Mouse (Mus musculus) hindbrain, embryonic 11.5 days (tissue): ENCODE results near the gene Gm48551. TPM values are rescaled to one million over a fixed set of nuclear protein-coding genes. Genes with fewer than 3 reads are reported as not detected.

Source experiments
- ATAC-seq: fragments of 200-750 bp; cut with Nextera tagmentation; 2 replicates; pipeline ENCODE4 v1.8.0; 2017; ENCODE audit warnings: mild to moderate bottlenecking, moderate TSS enrichment, moderate library complexity; ENCODE audit not compliant: low FRiP score
- DNase-seq: peaks from one replicate; pipeline ENCODE4 v3.0.0-alpha.2; 2015; ENCODE audit warnings: low spot score
- H3K27ac ChIP-seq: fragments of 300-500 bp; sonication (generic); 2 replicates; pipeline ENCODE4 v1.5.1; 2014; ENCODE audit warnings: mild to moderate bottlenecking, low read depth, low read length
- H3K27me3 ChIP-seq: fragments of 300-500 bp; sonication (generic); 2 replicates; pipeline ENCODE4 v1.6.1; 2014; ENCODE audit warnings: mild to moderate bottlenecking, low read length, moderate library complexity, mixed read lengths; ENCODE audit not compliant: control insufficient read depth, insufficient read depth
- H3K36me3 ChIP-seq: fragments of 300-500 bp; sonication (generic); 2 replicates; pipeline ENCODE4 v1.6.1; 2014; ENCODE audit warnings: mild to moderate bottlenecking, low read length, moderate library complexity, mixed read lengths; ENCODE audit not compliant: control insufficient read depth, insufficient read depth
- H3K4me1 ChIP-seq: fragments of 300-500 bp; sonication (generic); replicated peaks from 2 replicates; pipeline ENCODE4 v1.6.1; 2014; ENCODE audit warnings: low read length, mixed read lengths; ENCODE audit not compliant: control insufficient read depth, insufficient read depth
- H3K4me2 ChIP-seq: fragments of 300-500 bp; sonication (generic); replicated peaks from 2 replicates; pipeline ENCODE4 v1.6.1; 2014; ENCODE audit warnings: mild to moderate bottlenecking, low read depth, low read length
- H3K4me3 ChIP-seq: fragments of 300-500 bp; sonication (generic); 2 replicates; pipeline ENCODE4 v1.5.1; 2014; ENCODE audit warnings: low read depth, low read length
- H3K9ac ChIP-seq: fragments of 300-500 bp; sonication (generic); 2 replicates; pipeline ENCODE4 v1.6.1; 2014; ENCODE audit warnings: low read depth, low read length
- H3K9me3 ChIP-seq: fragments of 300-500 bp; sonication (generic); 2 replicates; pipeline ENCODE4 v1.6.1; 2016; ENCODE audit warnings: low read length; ENCODE audit not compliant: control insufficient read depth
- WGBS: fragments of 180-500 bp; shearing (Covaris S2); extraction: QIAGEN DNeasy Blood & Tissue Kit; methylation state at CpG from one replicate; pipeline ENCODE4 v1.1.7; 2014; 5-methylcytosine and 5-hydroxymethylcytosine counted together
- polyA plus RNA-seq: library from polyadenylated mRNA; unstranded; fragments of >200 nt; fragmentation: Nextera tagmentation; extraction: Ambion mirVana; gene quantifications from 2 replicates; pipeline ENCODE4 v1.2.1, GENCODE M21; 2014

The Gm48551 gene
- polyA plus RNA-seq, 1 experiment from 2014 or later: 2.2 TPM

DNA sequence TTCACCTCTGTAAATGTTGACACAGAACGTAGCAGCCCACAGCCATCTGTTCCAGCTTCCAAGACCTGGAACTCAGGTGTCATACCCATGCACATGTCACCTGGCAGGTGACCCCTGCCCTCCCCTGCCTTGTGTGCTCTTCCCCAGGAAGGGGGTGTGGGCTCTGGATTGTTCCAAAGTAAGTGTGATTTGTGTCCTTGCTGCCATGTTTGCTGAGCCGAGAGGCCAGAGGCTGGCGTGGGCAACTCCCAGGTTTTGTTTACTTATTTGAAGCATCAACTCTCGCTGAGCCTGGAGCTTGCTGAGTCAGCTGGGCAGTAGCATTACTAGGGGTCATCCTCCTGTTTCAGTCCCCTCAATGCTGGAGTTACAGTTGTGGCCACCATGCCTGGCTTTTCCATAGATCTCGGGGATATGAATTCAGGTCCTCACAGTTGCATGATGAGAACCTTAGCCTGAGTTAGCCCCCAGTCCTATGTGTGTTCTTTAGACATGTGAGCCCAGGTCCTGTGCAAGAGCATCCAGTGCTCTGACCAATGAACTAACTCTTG lies 4.3 kb downstream of the Gm48551 start, which contains the start of gene Gm48552:
Gene Gm48552 (plus strand): TSS at position 501 of the 551 bp plus-strand sequence.
- Histone ChIP-seq H3K9ac (no peak within 1 kb of the TSS), H3K36me3 (peaks cover 4% of the 10 kb centered on the region; the same call in 1 of the 2 replicates)
- WGBS: 90% methylated on average over 5 of the region's 5 CpGs

DNA sequence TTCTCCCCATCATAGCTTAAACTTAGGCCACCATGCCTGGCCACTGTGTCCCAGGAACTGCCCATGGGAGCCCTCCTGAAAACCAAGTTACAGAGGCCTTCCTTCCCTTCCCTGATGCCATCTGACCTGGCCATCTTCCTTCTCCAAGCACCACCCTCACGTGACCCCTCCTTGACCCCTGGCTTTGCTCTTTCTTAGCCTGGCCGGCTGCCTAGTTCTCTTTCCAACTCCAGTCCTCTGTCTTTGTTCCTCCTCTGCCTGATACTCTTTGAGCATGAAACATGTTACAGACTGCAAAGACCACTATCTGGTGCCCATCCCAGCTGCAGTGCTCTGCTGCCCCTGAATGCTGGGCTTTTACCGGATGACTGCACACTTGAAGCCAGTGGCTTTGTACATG lies 5.1 kb downstream of the Gm48551 start:
- Histone ChIP-seq H3K9me3 (no peaks in the 10 kb centered on the region), H3K27me3 (no peaks in the 10 kb centered on the region), H3K4me3 (no peak overlapping the region), H3K4me2 (no peak overlapping the region), H3K4me1 (peaks cover 10% of the 10 kb centered on the region; the same call in 1 of the 2 replicates), H3K27ac (no peak overlapping the region), H3K36me3 (peaks cover 4% of the 10 kb centered on the region; the same call in 1 of the 2 replicates), H3K9ac (no peak overlapping the region)
- DNase-seq (no peak), ATAC-seq (no peak)
- 42% methylated on average over 3 of the region's 3 CpGs for WGBS

More for the DNA sequence above, 4.3 kb downstream of the Gm48551 start, which contains the start of gene Gm48552:
- Histone ChIP-seq H3K4me2 (no peak within 1 kb of the TSS), H3K27ac (no peak within 1 kb of the TSS), H3K4me3 (no peak within 1 kb of the TSS), H3K27me3 (no peaks in the 10 kb centered on the region), H3K9me3 (no peaks in the 10 kb centered on the region), H3K4me1 (peaks cover 10% of the 10 kb centered on the region; the same call in 1 of the 2 replicates)
- DNase-seq (no peak), ATAC-seq (no peak)

DNA sequence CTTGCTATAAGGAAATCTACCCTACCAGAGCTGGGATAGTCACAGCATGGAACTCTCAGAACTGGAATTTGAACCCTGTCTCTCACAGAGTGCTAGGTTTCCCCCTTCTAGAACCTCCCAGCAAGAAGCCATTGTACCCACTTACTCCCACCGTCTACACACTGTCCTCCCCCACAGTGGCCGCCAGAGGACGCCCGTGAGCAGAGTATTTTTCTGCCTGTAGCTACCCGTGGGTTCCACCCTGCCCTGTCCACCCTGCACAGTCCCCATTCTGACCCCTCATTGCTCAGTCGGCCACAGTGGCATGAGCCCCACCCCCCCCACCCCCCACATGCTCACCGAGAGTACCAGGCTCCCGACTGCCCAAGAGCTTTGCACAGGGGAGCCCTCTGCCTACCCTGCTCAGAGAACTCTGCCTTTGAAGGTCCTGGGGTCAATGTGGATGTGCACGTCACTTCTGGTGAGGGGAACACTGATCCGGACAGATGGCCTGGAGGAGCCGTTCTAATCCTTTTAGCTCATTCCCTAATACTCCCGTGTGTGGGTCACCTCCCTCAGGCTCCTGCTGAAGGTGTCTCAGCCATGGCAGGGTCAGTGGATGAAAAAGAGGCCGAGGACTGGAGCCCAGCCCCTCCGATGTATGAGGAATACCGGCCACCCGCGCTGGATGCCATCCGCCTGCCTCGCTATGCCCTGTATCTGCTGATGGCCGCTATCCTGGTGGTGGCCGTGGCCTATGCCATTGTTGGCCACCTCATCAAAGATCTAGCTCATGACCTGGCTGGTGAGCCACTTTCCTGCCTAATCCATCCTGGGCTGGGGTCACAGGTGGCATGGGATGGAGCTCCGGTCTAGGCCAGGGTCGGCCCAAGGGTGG lies 5.8 kb downstream of the Gm48551 start:
- DNase-seq: peak; percentile 81
- peaks cover 4% of the 10 kb centered on the region; the same call in 1 of the 2 replicates for H3K36me3 ChIP-seq
- WGBS: 62% methylated on average over 23 of the region's 23 CpGs
- no peak overlapping the region for H3K4me3 ChIP-seq
- H3K9ac ChIP-seq: no peak overlapping the region
- H3K4me2 ChIP-seq: no peak overlapping the region
- no peaks in the 10 kb centered on the region for H3K9me3 ChIP-seq
- H3K27ac ChIP-seq: no peak overlapping the region
- peak; percentile 31; the same call in 1 of the 2 replicates for ATAC-seq
- H3K4me1 ChIP-seq: peaks cover 7% of the 10 kb centered on the region; the same call in 1 of the 2 replicates
- no peaks in the 10 kb centered on the region for H3K27me3 ChIP-seq

GRCm38 (mm10) chr10:81390678-81390965 lies 6.4 kb downstream of the Gm48551 start:
- peaks cover 2% of the 10 kb centered on the region; the same call in 1 of the 2 replicates for H3K4me1 ChIP-seq
- no peaks in the 10 kb centered on the region for H3K27me3 ChIP-seq
- no peak overlapping the region for H3K27ac ChIP-seq
- no peak overlapping the region for H3K4me3 ChIP-seq
- no peak overlapping the region for H3K9ac ChIP-seq
- 92% methylated on average over 13 of the region's 13 CpGs for WGBS
- no peak for ATAC-seq
- H3K4me2 ChIP-seq: no peak overlapping the region
- DNase-seq: no peak
- no peaks in the 10 kb centered on the region for H3K9me3 ChIP-seq
- peaks cover 4% of the 10 kb centered on the region; the same call in 1 of the 2 replicates for H3K36me3 ChIP-seq

- H3K27ac ChIP-seq: no peak overlapping the region
- no peaks in the 10 kb centered on the region for H3K27me3 ChIP-seq
- H3K4me2 ChIP-seq: no peak overlapping the region
- WGBS: 84% methylated on average over 6 of the region's 6 CpGs
- no peak overlapping the region for H3K4me3 ChIP-seq
- no peak overlapping the region for H3K9ac ChIP-seq
- ATAC-seq: no peak
- DNase-seq: no peak
- H3K4me1 ChIP-seq: peaks cover 2% of the 10 kb centered on the region; the same call in 1 of the 2 replicates
- H3K36me3 ChIP-seq: peaks cover 3% of the 10 kb centered on the region; the same call in 1 of the 2 replicates
- no peaks in the 10 kb centered on the region for H3K9me3 ChIP-seq
Measured at GRCm38 (mm10) chr10:81392270-81392669, 8.0 kb downstream of the Gm48551 start.

DNA sequence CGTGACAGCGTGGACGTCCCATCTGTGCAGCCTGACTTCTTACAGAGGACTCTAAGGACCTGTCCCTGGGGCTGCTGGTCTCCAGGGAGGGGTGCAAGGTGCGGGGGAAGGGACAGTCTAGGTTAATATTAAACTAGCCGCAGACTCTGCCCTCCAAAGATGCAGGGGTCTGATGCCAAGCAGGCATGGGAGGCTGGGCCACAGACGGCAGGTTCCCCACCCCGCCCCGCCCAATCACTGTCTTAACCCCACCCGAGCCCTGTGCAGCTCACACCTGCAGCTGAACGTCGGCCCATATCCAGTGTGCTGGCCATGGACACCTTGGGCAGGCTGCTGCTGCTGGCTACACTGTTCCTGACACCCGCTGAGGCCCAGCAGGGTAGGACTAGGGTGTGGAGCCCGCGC lies 8.5 kb downstream of the Gm48551 start, which contains the start of gene Smim24:
Gene Smim24 (plus strand): TSS at position 271 of the 405 bp plus-strand sequence.
- WGBS: 69% methylated on average over 14 of the region's 14 CpGs
- H3K4me3 ChIP-seq: no peak within 1 kb of the TSS
- DNase-seq (no peak), ATAC-seq (no peak)
- H3K9ac ChIP-seq: no peak within 1 kb of the TSS
- H3K27ac ChIP-seq: peak within 1 kb of the TSS; percentile 27; the same call in 1 of the 2 replicates
- peaks cover 3% of the 10 kb centered on the region; the same call in 1 of the 2 replicates for H3K27me3 ChIP-seq
- H3K9me3 ChIP-seq: no peaks in the 10 kb centered on the region
- peaks cover 2% of the 10 kb centered on the region; the same call in 1 of the 2 replicates for H3K4me1 ChIP-seq
- H3K4me2 ChIP-seq: peak within 1 kb of the TSS; percentile 21
- H3K36me3 ChIP-seq: no peaks in the 10 kb centered on the region

- ATAC-seq: no peak
- Histone ChIP-seq H3K9ac (no peak overlapping the region), H3K4me3 (no peak overlapping the region), H3K4me1 (peaks cover 2% of the 10 kb centered on the region; the same call in 1 of the 2 replicates), H3K27me3 (peaks cover 3% of the 10 kb centered on the region; the same call in 1 of the 2 replicates), H3K4me2 (peak overlapping the region; percentile 21), H3K27ac (peak overlapping the region; percentile 27; the same call in 1 of the 2 replicates), H3K36me3 (no peaks in the 10 kb centered on the region), H3K9me3 (no peaks in the 10 kb centered on the region)
- DNase-seq: peak; percentile 57
- 7% methylated on average over 19 of the region's 19 CpGs for WGBS
Measured at GRCm38 (mm10) chr10:81393456-81394063, 9.3 kb downstream of the Gm48551 start.

DNA sequence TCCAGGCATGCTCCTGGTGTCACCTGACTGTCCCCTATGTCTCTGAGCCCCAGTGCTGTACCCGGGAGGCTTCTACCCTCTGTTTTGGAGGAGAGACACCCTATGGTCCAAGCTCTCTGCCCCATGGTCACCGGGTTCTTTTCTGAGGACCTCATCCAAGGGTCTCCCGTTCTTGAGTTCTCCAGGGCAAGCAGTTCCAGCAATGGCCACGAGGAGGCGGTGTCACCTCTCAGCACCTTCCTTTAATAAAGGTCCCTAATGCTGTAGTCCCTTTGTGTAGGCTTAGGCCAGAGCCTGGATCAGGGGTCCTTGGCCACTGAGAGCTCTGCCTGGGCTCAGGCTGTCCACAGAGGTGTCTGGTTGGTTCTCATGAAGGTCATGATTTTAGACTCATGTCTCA lies 10.9 kb downstream of the Gm48551 start:
- H3K36me3 ChIP-seq: no peaks in the 10 kb centered on the region
- H3K4me3 ChIP-seq: no peak overlapping the region
- H3K27ac ChIP-seq: no peak overlapping the region
- ATAC-seq (0 out of 2 replicates have a peak, but pooled peaks have one; percentile 12), DNase-seq (peak; percentile 92)
- H3K27me3 ChIP-seq: peaks cover 3% of the 10 kb centered on the region; the same call in 1 of the 2 replicates
- H3K4me1 ChIP-seq: peaks cover 2% of the 10 kb centered on the region; the same call in 1 of the 2 replicates
- 15% methylated on average over 5 of the region's 5 CpGs for WGBS
- no peak overlapping the region for H3K4me2 ChIP-seq
- no peak overlapping the region for H3K9ac ChIP-seq
- H3K9me3 ChIP-seq: no peaks in the 10 kb centered on the region
